Mouse (Mus musculus): ENCODE measurements around the gene Prnd. TPM values are rescaled to one million over a fixed set of nuclear protein-coding genes. Genes with fewer than 3 reads are reported as not detected.

Gene Prnd
- total RNA-seq, 1 experiment from 2014 or later: not detected

GRCm38 (mm10) chr2:132004495-132005136 lies 54.0 kb downstream of the Prnd start:
- ATAC-seq (replicated peaks; ENCODE audit: insufficient number of reproducible peaks, low FRiP score, low TSS enrichment, poor library complexity, severe bottlenecking): no peak

GRCm38 (mm10) chr2:132005445-132005844 lies 54.8 kb downstream of the Prnd start:
- ATAC-seq (replicated peaks; ENCODE audit: insufficient number of reproducible peaks, low FRiP score, low TSS enrichment, poor library complexity, severe bottlenecking): no peak

Other genes starting within 250 kb of the Prnd start
- gene Erv3, start 91.1 kb upstream of the Prnd start, total RNA-seq (2017): not detected in 3 replicates
- gene Prnp, start 40.9 kb upstream of the Prnd start, total RNA-seq (2017): 0.49 to 2.3 TPM (median 1.6 TPM) in 3 replicates
- not detected in 3 replicates for gene Prn, start 40.9 kb upstream of the Prnd start, total RNA-seq (2017)
- gene Rassf2, start 79.4 kb downstream of the Prnd start, total RNA-seq (2017): 33.5 to 63.6 TPM (median 45.1 TPM) in 3 replicates
- gene Slc23a2, start 194.2 kb downstream of the Prnd start, total RNA-seq (2017): 15.0 to 28.8 TPM (median 17.0 TPM) in 3 replicates

All from monocyte, adult 5-6 weeks (primary cell).